Mouse (Mus musculus) ovary, adult 18-20 months (tissue): ENCODE data around the gene Dnajb3.
A peak's percentile ranks its signal among the peaks of the same experiment; 100 is the strongest.

ENCODE experiments used
- DNase-seq: peaks from one replicate; pipeline ENCODE4 v3.0.0; 2022; ENCODE audit warnings: low spot score, mixed read lengths

The Dnajb3 gene

GRCm38 (mm10) chr1:88231803-88232499, 26.4 kb upstream of the Dnajb3 start:
- peak; percentile 11 for DNase-seq

- peak; percentile 11 for DNase-seq
These were observed 25.6 kb upstream of the Dnajb3 start for GRCm38 (mm10) chr1:88230981-88231802.

GRCm38 (mm10) chr1:88230421-88230820, 24.8 kb upstream of the Dnajb3 start:
- peak; percentile 7 for DNase-seq

GRCm38 (mm10) chr1:88229986-88230385, 24.4 kb upstream of the Dnajb3 start:
- peak; percentile 20 for DNase-seq

GRCm38 (mm10) chr1:88229566-88229965, 24.0 kb upstream of the Dnajb3 start:
- DNase-seq: no peak

- DNase-seq: peak; percentile 7
These were observed 22.5 kb upstream of the Dnajb3 start for GRCm38 (mm10) chr1:88228121-88228520.

- peak; percentile 2 for DNase-seq
These were observed 21.9 kb upstream of the Dnajb3 start for GRCm38 (mm10) chr1:88227482-88227881.

GRCm38 (mm10) chr1:88226670-88227379, 21.2 kb upstream of the Dnajb3 start, which contains the start of gene Mroh2a:
Gene Mroh2a (plus strand): TSS chr1:88226986.
- DNase-seq: peak; percentile 2

GRCm38 (mm10) chr1:88225741-88226140, 20.2 kb upstream of the Dnajb3 start:
- DNase-seq: peak; percentile 1

- DNase-seq: peak; percentile 5
These were observed 19.7 kb upstream of the Dnajb3 start for GRCm38 (mm10) chr1:88225301-88225700.

- DNase-seq: peak; percentile 79
These were observed 18.6 kb upstream of the Dnajb3 start for GRCm38 (mm10) chr1:88224029-88224776.

- peak; percentile 12 for DNase-seq
These were observed 18.0 kb upstream of the Dnajb3 start for GRCm38 (mm10) chr1:88223591-88223990.

GRCm38 (mm10) chr1:88223011-88223515, 17.5 kb upstream of the Dnajb3 start:
- DNase-seq: peak; percentile 6

- no peak for DNase-seq
These were observed 16.6 kb upstream of the Dnajb3 start for GRCm38 (mm10) chr1:88222216-88222615.

- DNase-seq: no peak
These were observed 14.8 kb upstream of the Dnajb3 start for GRCm38 (mm10) chr1:88220336-88220735.

- no peak for DNase-seq
These were observed 13.5 kb upstream of the Dnajb3 start for GRCm38 (mm10) chr1:88219054-88219453.

- no peak for DNase-seq
These were observed 13.0 kb upstream of the Dnajb3 start for GRCm38 (mm10) chr1:88218591-88218990.

GRCm38 (mm10) chr1:88218051-88218450, 12.5 kb upstream of the Dnajb3 start:
- DNase-seq: no peak

- DNase-seq: no peak
These were observed 12.0 kb upstream of the Dnajb3 start for GRCm38 (mm10) chr1:88217576-88217975.

GRCm38 (mm10) chr1:88217144-88217543, 11.6 kb upstream of the Dnajb3 start:
- DNase-seq: no peak

GRCm38 (mm10) chr1:88216551-88216950, 11.0 kb upstream of the Dnajb3 start:
- DNase-seq: no peak
